Mouse (Mus musculus) telencephalon, adult 2 months (tissue): ENCODE results near the gene Olfr1100.

Source experiments
- DNase-seq: peaks from one replicate; pipeline ENCODE4 v3.0.0-alpha.2; 2011; ENCODE audit warnings: low read depth, low spot score

The Olfr1100 gene

GRCm38 (mm10) chr2:86979854-86980253 is at the start of gene Olfr1100:
Olfr1100 (minus strand) TSS chr2:86979954.
- DNase-seq, result no peak

GRCm38 (mm10) chr2:87026980-87027379 is 47.2 kb upstream of the Olfr1100 start, which contains the start of gene Olfr1104:
Olfr1104 (minus strand) TSS chr2:87027080.
- DNase-seq, result no peak

GRCm38 (mm10) chr2:86998098-86998497 is 18.3 kb upstream of the Olfr1100 start, which contains the start of gene Olfr1102:
Olfr1102 (plus strand) TSS chr2:86998398.
- DNase-seq, result no peak

GRCm38 (mm10) chr2:86991121-86991520 is 11.4 kb upstream of the Olfr1100 start, which contains the start of gene Olfr1101:
Olfr1101 (minus strand) TSS chr2:86991221.
- DNase-seq, result no peak

GRCm38 (mm10) chr2:86960593-86960992 is 19.2 kb downstream of the Olfr1100 start, which contains the start of gene Olfr1099:
Olfr1099 (minus strand) TSS chr2:86960693.
- no peak for DNase-seq

GRCm38 (mm10) chr2:86926557-86926956 is 53.2 kb downstream of the Olfr1100 start:
- DNase-seq, result peak; percentile 38
